In genomic region chr11:109891989-109892386, GRCm38 (mm10) we compare ENCODE assay signal across 10 mouse cellular contexts.
A peak's percentile ranks its signal among the peaks of the same experiment; 100 is the strongest.
DNase-seq lines count a peak whose midpoint lies in the region; ATAC-seq and TF ChIP-seq lines count a peak whose summit lies in the region.
"Had no signal": no experiment of that assay in that cellular context is flagged by ENCODE, and none has a peak within 500 bp of the region (broad histone marks: within the 10 kb centered on the region; RNA-seq: fewer than 3 reads in every experiment).

No protein-coding gene starts in this region.

- H3K4me1 ChIP-seq in midbrain, postnatal 0 days (ENCODE audit: insufficient read depth, low read length): no peaks in the 10 kb centered on the region
- H3K4me1 ChIP-seq in midbrain, embryonic 16.5 days (ENCODE audit: control insufficient read depth, insufficient read depth, low read length): no peaks in the 10 kb centered on the region
- H3K4me1 ChIP-seq in midbrain, embryonic 10.5 days: no peaks in the 10 kb centered on the region

- intact Hi-C loops in gastrocnemius, postnatal 14 days (cut with DNase I; ENCODE audit: low total_unique reads): no loop called here
- intact Hi-C loops in heart, postnatal 10 days (cut with DNase I): loop anchor here (1.0 kb wide), 1 partner anchor 376 kb away; no protein-coding TSS in a partner anchor

- 67% methylated on average over 4 of the region's 4 CpGs for WGBS in midbrain, postnatal 0 days
- 85% methylated on average over 4 of the region's 4 CpGs for WGBS in midbrain, embryonic 16.5 days
- WGBS in midbrain, embryonic 10.5 days: 88% methylated on average over 4 of the region's 4 CpGs

- H3K27me3 ChIP-seq in midbrain, postnatal 0 days (ENCODE audit: insufficient read depth, low read length): no peaks in the 10 kb centered on the region
- no peaks in the 10 kb centered on the region for H3K27me3 ChIP-seq in midbrain, embryonic 16.5 days (ENCODE audit: control insufficient read depth, insufficient read depth, low read depth, low read length)
- no peaks in the 10 kb centered on the region for H3K27me3 ChIP-seq in splenic B cell, adult 2 months (ENCODE audit: control insufficient read depth, insufficient read depth, low read length, poor library complexity, severe bottlenecking)
- no peaks in the 10 kb centered on the region for H3K27me3 ChIP-seq in midbrain, embryonic 10.5 days (ENCODE audit: low read depth, poor library complexity, severe bottlenecking)
- H3K27me3 ChIP-seq: embryonic facial prominence, embryonic 13.5 days had no signal

- DNase-seq in gastrocnemius, postnatal 25 days: peak; percentile 61
- DNase-seq in gastrocnemius, postnatal 14 days: no peak
- peak; percentile 55 for DNase-seq in midbrain, postnatal 0 days (ENCODE audit: low spot score)
- peak; percentile 48 to 52 for DNase-seq in heart, postnatal 10 days
- DNase-seq in splenic B cell, adult 2 months (ENCODE audit: low read depth, low spot score): peak; percentile 31
- DNase-seq in testis, postnatal 10 days (ENCODE audit: low spot score): no peak
- no peak for DNase-seq in midbrain, embryonic 10.5 days (ENCODE audit: low spot score)

- H3K4me3 ChIP-seq in midbrain, postnatal 0 days (ENCODE audit: low read depth, low read length): no peak overlapping the region
- no peak overlapping the region for H3K4me3 ChIP-seq in midbrain, embryonic 16.5 days (ENCODE audit: low read depth, low read length)
- no peak overlapping the region for H3K4me3 ChIP-seq in midbrain, embryonic 10.5 days
- H3K4me3 ChIP-seq: embryonic facial prominence, embryonic 13.5 days; myocyte had no signal

- H3K9me3 ChIP-seq in midbrain, postnatal 0 days (ENCODE audit: low read length): no peaks in the 10 kb centered on the region
- no peaks in the 10 kb centered on the region for H3K9me3 ChIP-seq in midbrain, embryonic 16.5 days (replicated peaks; ENCODE audit: control insufficient read depth, low read length, poor library complexity, severe bottlenecking)
- no peaks in the 10 kb centered on the region for H3K9me3 ChIP-seq in midbrain, embryonic 10.5 days (replicated peaks)
- H3K9me3 ChIP-seq: embryonic facial prominence, embryonic 13.5 days had no signal

- peak; percentile 70 for TF ChIP-seq CTCF in midbrain, postnatal 0 days (IDR thresholded peaks at IDR 0.05)

- no peak overlapping the region for H3K9ac ChIP-seq in midbrain, postnatal 0 days (replicated peaks; ENCODE audit: low read length, poor library complexity, severe bottlenecking)
- no peak overlapping the region for H3K9ac ChIP-seq in midbrain, embryonic 16.5 days (ENCODE audit: low read depth, low read length)
- H3K9ac ChIP-seq: embryonic facial prominence, embryonic 13.5 days had no signal

- no peak for ATAC-seq in midbrain, postnatal 0 days (ENCODE audit: low FRiP score)
- no peak for ATAC-seq in midbrain, embryonic 16.5 days

- H3K36me3 ChIP-seq in midbrain, postnatal 0 days (ENCODE audit: insufficient read depth, low read length): no peaks in the 10 kb centered on the region
- no peaks in the 10 kb centered on the region for H3K36me3 ChIP-seq in midbrain, embryonic 16.5 days (ENCODE audit: control insufficient read depth, insufficient read depth, low read length)
- H3K36me3 ChIP-seq in splenic B cell, adult 2 months (ENCODE audit: control insufficient read depth, insufficient read depth, low read length, poor library complexity, severe bottlenecking): no peaks in the 10 kb centered on the region
- H3K36me3 ChIP-seq in midbrain, embryonic 10.5 days: no peaks in the 10 kb centered on the region
- H3K36me3 ChIP-seq: embryonic facial prominence, embryonic 13.5 days had no signal

- no peak overlapping the region for H3K4me2 ChIP-seq in midbrain, postnatal 0 days (ENCODE audit: low read depth, low read length, poor library complexity, severe bottlenecking)
- H3K4me2 ChIP-seq in midbrain, embryonic 16.5 days (ENCODE audit: low read length): no peak overlapping the region
- H3K4me2 ChIP-seq: embryonic facial prominence, embryonic 13.5 days had no signal

- no peak overlapping the region for H3K27ac ChIP-seq in midbrain, postnatal 0 days (ENCODE audit: low read depth, low read length)
- no peak overlapping the region for H3K27ac ChIP-seq in midbrain, embryonic 16.5 days (ENCODE audit: low read length)
- no peak overlapping the region for H3K27ac ChIP-seq in midbrain, embryonic 10.5 days (replicated peaks)
- H3K27ac ChIP-seq: embryonic facial prominence, embryonic 13.5 days had no signal

Comparison
In these comparisons a context has a peak if more than half of its experiments do, and no peak if none do; other contexts are left out.
1. DNase-seq: peak in gastrocnemius, postnatal 25 days (single experiment), midbrain, postnatal 0 days (single experiment), heart, postnatal 10 days (2 of 2) and splenic B cell, adult 2 months (single experiment); none in gastrocnemius, postnatal 14 days (single experiment), testis, postnatal 10 days (single experiment) and midbrain, embryonic 10.5 days (single experiment).